Mouse (Mus musculus): ENCODE data around the gene Macrod2.

Gene Macrod2

DNA sequence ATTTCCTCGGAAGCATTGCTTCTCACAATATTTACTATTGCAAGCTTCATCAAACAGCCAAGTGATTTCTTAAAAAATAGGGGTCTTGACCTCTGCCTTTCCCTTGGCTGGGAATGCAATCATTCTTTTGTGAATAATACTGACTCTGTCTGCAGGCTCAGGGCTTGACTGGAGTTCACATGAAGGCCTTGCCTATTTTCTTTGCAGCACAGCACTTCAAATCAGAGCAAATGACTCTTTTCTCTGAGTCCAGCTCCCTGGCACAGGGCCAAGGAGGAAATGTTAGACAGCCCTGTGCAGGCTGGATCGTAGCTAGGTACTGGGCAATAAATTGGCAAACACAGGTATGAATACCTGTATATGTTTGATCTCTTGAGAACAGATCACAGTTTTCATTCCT, 1464.1 kb downstream of the Macrod2 start:
- TF ChIP-seq GATA4 (IDR thresholded peaks at IDR 0.05; ENCODE audit: insufficient replicate concordance, low read length): no peak

DNA sequence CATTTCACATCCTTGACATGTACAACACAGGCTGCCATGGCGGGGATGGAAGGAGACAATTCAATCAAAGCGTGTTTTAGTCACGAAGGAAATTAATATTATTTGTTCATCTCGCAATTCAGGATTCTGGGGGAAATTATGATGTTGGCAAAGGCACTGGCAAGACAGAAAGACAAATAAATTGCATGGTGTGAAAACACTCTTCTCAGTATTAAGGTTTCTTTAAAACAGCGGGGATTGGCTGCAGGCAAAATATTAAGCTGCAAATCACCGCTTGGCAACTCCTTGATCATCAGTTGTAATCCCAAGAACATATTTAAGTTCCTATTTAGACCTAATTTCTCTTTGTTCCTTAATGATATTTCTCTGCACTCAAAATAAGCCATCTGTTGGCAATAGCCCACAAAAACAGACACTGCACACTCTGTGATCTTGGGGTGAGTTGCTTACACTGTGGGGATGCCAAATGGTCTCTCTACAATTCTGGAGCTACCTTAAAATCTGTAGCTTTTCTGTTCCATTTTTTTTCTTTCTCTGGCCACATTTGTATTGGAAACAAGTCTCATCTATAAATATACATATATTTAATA, 1466.7 kb downstream of the Macrod2 start:
- TF ChIP-seq GATA4 (IDR thresholded peaks at IDR 0.05; ENCODE audit: insufficient replicate concordance, low read length): no peak

DNA sequence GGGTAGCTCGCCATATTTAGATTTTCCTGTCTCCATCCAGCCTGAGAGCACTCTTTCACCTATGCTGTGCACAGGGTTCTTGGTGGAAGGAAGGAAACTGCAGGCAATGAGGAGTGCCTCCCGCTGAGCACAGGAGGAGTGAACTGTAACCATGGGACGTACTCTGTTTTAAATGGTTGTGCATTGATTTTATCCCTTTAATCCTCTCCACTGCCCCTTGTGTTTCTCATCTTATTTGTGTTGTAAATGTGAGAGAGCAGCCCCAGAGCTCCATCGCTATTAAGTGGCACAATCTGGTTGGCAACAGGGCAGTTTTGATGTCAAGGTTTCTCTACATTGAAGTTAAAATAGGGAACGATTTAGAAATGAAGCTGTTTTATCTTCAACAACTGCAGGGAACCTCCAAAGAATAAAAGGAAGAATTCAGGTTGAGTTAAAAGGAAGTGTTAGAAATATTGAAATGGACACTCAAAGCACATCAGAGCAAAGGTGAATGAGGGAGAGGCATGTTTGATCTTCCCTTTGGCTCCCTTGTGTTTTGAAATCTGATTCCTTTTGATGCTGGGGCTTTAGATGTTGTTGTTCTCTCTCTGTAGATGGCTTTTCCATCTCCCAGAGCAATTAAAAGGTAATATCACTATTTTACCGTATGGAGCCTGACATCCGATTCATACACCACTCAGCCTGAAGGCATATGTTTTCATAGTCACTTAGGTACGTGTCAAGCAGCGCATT, 1467.6 kb downstream of the Macrod2 start:
- no peak for TF ChIP-seq GATA4 (IDR thresholded peaks at IDR 0.05; ENCODE audit: insufficient replicate concordance, low read length)

DNA sequence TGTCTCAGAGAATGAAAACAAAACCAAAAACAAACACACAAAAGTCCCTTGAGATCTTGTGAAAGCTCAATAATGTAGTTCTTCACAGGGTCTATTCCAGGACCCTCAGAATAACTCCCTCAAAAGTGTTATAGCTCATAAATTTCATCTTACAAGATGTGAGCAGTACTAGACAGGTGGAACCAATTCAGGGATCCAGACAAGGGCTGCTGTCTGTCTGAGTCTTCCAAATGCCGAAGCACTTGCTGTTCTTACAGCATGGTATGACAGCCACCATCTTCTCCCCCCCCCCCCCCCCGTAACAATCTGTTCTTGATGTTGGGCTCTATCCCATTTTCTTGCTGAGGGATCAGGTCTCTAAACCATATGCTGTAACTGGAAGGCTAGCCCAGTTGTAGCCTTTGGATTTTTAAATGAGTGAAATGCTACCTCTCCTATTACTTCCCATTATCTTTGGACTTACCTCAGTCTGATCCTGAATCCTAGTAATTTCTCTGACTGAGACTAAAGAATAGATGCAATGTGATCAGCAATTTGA, 1468.6 kb downstream of the Macrod2 start:
- TF ChIP-seq GATA4 (IDR thresholded peaks at IDR 0.05; ENCODE audit: insufficient replicate concordance, low read length): no peak

DNA sequence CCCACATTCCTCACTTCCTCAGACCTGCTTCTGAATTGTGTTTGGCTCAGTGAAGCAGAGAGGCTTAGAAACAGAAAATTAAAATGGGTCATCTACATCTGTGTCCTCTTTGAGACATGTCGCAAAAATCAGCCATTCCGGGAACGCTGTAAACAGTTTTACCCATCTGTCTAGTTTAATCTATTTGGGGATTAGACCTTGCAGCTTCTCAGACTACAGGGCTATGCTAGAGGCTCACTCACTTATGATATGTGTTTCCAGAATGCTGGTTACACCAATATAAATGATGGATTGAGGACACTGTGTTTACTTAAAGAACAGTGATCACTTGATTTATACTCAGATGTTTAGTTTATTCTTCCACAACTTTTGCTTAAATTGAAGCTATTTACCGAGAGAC, 1475.8 kb downstream of the Macrod2 start:
- no peak for TF ChIP-seq GATA4 (IDR thresholded peaks at IDR 0.05; ENCODE audit: insufficient replicate concordance, low read length)

DNA sequence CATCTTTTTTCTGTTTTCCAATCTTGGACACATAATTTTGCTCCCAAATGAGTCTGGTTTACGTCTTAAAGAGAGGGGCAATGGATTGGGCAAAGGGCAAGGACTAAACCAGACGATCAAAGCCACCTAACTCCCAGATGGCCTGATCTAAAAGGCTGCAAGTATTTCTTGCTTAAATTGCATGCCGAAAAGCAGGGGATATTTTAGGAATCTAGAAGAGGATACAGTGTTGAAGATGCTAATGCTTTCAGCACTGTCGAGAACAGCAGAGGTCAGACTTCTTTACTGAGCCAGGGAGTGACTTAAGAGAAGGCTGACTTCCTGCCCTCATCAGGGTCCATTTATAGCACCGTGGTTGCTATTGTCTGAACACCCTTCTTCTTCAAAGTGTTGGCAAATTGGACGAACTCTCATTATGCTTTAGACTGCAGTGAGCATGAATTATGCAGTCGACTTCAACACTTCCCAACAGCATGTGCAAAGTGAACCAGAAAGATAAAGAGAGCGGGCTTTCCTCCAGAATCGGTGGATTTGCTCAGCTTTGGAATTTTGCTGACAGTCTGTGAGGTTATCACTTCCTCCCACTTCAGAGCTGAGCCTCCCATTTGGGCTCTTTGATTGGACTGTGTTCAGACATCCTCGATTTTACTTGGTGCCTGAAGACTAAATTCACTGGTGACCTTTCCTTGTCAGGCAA, 1481.2 kb downstream of the Macrod2 start:
- TF ChIP-seq GATA4 (IDR thresholded peaks at IDR 0.05; ENCODE audit: insufficient replicate concordance, low read length): no peak

DNA sequence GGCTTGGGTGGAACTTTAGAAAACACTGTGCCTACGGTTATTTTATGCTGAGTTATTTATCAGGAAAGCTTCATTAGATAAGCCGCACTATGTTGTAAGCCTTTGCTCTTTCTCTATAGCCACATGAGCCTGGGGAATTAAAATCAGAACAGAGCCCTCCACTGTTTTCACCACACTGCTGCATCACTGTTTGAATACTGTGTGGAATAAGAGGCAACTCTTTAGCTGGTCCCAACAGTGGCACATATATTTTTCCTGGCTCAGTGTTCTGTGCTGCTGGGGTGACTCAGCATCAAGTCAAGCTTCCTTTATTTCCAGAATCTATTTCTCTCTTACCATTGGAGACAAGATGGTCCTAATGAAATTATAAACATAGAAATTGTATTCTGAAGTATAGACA, 1481.8 kb downstream of the Macrod2 start:
- TF ChIP-seq GATA4 (IDR thresholded peaks at IDR 0.05; ENCODE audit: insufficient replicate concordance, low read length): no peak

DNA sequence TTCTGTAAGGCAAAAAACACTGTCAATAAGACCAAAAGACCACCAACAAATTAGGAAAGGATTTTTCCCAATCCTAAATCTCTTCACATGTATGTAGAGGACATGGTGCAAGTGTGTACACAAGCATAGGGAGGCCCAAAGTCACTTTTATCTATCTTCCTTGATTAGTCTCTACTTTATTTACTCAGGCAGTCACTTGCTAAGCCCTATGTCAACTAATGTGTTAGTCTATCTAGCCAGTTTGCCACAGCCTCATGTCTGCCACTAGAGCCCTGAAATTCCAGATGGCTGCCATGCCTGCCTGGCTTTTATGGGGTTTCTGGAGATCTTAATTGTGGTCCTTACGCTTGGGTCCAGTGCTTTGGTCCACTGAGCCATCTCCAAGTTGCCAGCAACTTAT, 1483.4 kb downstream of the Macrod2 start:
- no peak for TF ChIP-seq GATA4 (IDR thresholded peaks at IDR 0.05; ENCODE audit: insufficient replicate concordance, low read length)

DNA sequence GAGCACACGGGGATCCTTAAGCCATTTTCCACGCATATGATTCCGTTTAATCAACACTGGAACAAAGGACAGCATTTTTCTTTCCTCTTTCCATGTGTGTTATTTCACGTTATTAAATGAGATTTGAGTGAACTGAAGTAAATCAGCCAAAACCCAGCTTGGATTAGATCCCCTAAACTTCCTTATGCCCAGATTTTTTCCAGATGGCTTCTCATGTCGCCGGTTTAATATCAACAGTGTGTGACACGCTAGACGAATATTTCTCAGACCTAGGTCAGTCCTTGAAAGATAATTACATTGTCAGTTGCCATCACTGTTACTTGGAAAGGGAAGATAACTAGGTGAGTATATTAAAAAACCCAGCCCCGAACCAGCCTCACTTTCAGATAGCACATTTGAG, 1484.6 kb downstream of the Macrod2 start:
- no peak for TF ChIP-seq GATA4 (IDR thresholded peaks at IDR 0.05; ENCODE audit: insufficient replicate concordance, low read length)

DNA sequence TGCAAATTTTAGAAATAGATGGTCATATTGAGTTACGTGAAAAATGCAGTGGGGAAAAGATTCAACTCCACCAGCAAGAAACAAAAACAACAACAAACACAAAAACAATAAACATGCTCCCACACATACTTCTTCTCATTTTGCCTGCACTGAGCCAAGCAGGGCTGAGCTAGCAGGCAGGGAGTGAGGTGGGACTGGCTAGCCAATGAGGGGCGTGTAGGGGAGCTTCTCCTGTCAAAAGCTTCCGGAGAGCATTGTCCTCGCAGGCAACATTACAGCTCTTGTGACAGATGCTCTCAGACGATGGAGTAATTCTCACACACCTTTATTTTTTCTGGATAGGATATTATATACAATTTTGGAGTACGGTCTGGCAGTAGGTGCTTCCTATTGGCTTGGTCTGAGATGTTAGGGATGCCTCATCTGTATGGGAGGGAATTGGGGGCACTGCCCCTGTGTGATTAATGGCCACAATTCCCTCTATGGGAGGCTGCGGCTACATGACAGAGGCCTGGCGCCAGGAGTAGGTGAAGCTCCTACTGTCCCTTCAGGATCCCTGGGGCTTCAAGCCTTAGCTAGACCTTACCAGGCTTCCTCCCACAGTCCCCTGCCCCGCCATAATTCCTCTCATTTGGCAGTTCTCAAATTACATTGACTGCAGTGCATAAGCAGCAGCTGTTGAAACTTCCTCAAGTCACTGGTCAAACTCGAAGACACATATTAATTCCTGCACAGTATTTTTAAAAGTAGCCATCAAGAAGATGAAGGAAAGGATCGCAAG, 1491.8 kb downstream of the Macrod2 start:
- TF ChIP-seq GATA4 (IDR thresholded peaks at IDR 0.05; ENCODE audit: insufficient replicate concordance, low read length): no peak

DNA sequence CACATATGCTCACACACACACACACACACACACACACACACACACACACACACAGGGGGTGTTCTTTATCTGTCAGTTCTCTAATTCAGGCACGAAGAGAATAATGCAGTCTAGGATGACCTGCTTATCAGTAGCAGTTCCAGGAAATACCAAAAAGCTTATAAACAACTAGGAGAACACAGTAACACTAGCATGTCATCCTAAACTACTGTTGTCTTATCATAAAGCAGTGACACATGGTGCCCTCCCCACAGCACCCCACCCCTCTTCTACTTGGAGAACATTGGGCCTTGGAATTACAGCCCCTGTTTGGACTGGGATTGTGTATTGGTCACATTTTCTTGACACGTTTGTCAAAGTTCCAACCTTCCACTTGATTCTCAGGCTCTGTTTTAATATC, 1494.4 kb downstream of the Macrod2 start:
- no peak for TF ChIP-seq GATA4 (IDR thresholded peaks at IDR 0.05; ENCODE audit: insufficient replicate concordance, low read length)

DNA sequence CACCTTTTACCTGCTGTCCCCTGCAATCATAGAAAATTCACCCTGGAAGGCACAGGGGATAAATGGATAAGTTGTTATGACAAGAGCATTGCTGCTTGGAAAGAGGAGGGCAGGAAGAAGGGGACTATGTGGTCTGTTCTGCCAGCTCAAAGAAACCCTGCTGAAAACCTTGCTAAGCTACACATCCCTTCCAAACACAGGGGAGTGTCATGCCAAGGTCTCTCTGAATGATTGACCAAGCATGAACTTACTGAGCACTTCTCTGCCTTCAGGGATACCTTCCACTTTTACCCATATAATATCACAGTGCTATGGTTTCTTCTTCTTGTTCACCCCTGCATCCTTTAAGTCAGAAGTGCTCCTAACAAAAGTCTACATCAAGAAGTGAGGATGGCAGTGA, 1502.8 kb downstream of the Macrod2 start:
- TF ChIP-seq GATA4 (IDR thresholded peaks at IDR 0.05; ENCODE audit: insufficient replicate concordance, low read length): no peak

DNA sequence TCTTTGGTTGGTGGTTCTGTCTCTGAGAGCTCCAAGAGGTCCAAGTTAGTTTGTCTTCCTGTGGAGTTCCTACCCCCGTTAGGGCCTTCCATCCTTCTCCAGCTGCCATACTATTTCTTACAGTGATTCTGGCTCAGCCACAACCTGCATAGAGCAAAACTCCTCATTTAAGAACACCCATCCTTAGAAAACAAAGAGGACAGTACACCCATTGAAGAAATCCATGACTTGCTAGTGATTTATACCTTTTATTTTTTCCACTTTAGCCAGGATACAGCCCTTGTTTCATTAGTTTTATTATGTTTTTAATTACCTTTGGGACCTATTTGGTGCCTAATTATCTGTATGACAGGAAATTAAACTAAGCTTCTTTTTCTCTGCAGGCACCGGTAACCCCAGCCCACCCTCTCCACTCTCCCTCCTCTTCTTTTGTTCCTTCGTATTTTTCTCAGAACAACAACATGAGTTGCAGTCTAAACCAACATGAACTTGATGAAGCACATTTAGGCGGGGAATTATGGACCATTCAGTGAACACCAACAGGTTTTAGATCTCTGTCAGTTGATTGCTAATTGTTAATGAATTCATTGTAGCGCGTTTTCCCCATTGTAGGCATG, 1516.8 kb downstream of the Macrod2 start:
- TF ChIP-seq GATA4 (IDR thresholded peaks at IDR 0.05; ENCODE audit: insufficient replicate concordance, low read length): no peak

DNA sequence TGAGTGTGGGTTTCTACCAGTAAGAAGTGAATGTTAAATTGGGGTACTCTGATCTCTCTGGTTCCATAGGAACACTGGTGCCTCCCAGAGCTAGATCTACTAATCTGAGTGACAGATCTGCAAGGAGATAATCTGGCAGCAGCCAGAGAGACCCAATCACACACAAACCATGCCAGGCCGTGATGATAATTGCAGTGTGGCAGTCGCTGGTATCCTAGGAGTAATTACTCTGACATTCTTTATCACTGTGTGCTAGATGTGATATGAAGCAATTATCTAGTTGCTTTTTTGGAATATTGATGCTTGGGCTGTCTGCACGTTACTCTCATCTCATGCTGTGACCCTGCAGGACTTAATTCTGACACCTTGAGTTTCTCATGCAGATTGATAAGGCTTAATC, 1518.4 kb downstream of the Macrod2 start:
- no peak for TF ChIP-seq GATA4 (IDR thresholded peaks at IDR 0.05; ENCODE audit: insufficient replicate concordance, low read length)

DNA sequence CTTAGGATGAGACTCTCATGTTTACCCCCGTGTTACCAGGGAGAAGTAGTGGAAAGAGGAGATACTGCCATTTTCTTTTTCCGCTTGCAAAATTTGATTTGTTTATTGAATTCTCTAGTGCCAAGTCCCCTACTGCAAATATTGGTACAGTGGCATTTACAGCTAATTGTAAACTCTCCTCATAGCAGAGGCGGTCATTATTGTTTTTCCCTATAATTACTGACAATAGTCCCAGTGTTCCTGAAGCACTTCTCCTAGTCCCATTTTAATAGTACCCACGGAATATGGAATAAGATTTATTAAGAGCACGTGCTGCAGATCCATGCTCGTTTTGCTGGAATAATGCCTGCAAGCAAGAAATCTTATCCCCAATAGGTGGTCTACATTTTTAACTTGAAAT, 1518.8 kb downstream of the Macrod2 start:
- no peak for TF ChIP-seq GATA4 (IDR thresholded peaks at IDR 0.05; ENCODE audit: insufficient replicate concordance, low read length)

All from liver, adult (tissue).